ENCODE assay signal across 8 mouse cellular contexts in the genomic region with DNA sequence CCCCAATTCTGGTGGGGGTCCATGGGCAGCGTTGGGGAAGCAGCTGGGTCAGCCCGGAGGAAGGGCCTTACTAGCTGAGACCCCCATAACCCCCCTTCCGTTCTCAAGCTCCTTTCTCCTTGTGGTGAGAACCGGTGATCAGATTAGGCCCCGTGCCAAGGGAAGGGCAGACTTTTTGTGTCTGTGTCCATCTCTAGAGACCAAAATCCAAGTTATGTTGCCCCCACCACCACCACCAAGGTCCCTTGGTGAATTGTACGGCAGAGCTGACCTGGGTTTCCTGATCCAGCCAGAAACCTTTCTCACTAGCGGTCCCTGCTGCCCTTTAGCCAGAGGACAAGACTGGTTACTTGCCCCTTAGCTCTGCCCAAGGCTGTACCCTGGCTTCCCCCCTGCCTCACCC. TPM values are rescaled to one million over a fixed set of nuclear protein-coding genes. Genes with fewer than 3 reads are reported as not detected.
DNase-seq lines count a peak whose midpoint lies in the region; ATAC-seq and TF ChIP-seq lines count a peak whose summit lies in the region.

No protein-coding gene starts in this region.

- no peak overlapping the region for H3K27ac ChIP-seq in kidney, adult 2 months (ENCODE audit: insufficient read depth, low read depth, low read length)
- H3K27ac ChIP-seq in hindbrain, embryonic 15.5 days (replicated peaks), result peak overlapping the region; percentile 92
- H3K27ac ChIP-seq in midbrain, embryonic 16.5 days (ENCODE audit: low read length), result peak overlapping the region; percentile 94

- H3K9me3 ChIP-seq in hindbrain, embryonic 15.5 days, result no peaks in the 10 kb centered on the region
- no peaks in the 10 kb centered on the region for H3K9me3 ChIP-seq in midbrain, embryonic 16.5 days (replicated peaks; ENCODE audit: control insufficient read depth, low read length, poor library complexity, severe bottlenecking)

- peak overlapping the region; percentile 85 for H3K4me2 ChIP-seq in hindbrain, embryonic 15.5 days
- peak overlapping the region; percentile 59 for H3K4me2 ChIP-seq in midbrain, embryonic 16.5 days (ENCODE audit: low read length)

- no peaks in the 10 kb centered on the region for H3K4me1 ChIP-seq in kidney, adult 2 months (ENCODE audit: control insufficient read depth, insufficient read depth, low read length)
- H3K4me1 ChIP-seq in hindbrain, embryonic 15.5 days (replicated peaks), result peaks cover 49% of the 10 kb centered on the region
- H3K4me1 ChIP-seq in midbrain, embryonic 16.5 days (ENCODE audit: control insufficient read depth, insufficient read depth, low read length), result peaks cover 31% of the 10 kb centered on the region
- H3K4me1 ChIP-seq in lung, adult 2 months (ENCODE audit: control insufficient read depth, insufficient read depth, low read length), result no peaks in the 10 kb centered on the region

- no peak for DNase-seq in kidney, adult 2 months
- no peak for DNase-seq in kidney, postnatal 25 days
- peak; percentile 32 for DNase-seq in embryo, embryonic 10.5 days (ENCODE audit: low spot score)
- no peak for DNase-seq in frontal cortex, postnatal 36 days (ENCODE audit: low spot score in 2 of 2)
- no peak for DNase-seq in adrenal gland, adult 8-10 months
- DNase-seq in lung, adult 2 months, result no peak

- ATAC-seq in hindbrain, embryonic 15.5 days (ENCODE audit: low FRiP score, low read depth), result no peak
- ATAC-seq in midbrain, embryonic 16.5 days, result peak; percentile 44

- 0 out of 2 replicates have a peak overlapping the region, but pooled peaks have one; percentile 48 for H3K4me3 ChIP-seq in kidney, adult 2 months (ENCODE audit: insufficient read depth, low read depth, low read length)
- H3K4me3 ChIP-seq in hindbrain, embryonic 15.5 days, result peak overlapping the region; percentile 57
- H3K4me3 ChIP-seq in midbrain, embryonic 16.5 days (ENCODE audit: low read depth, low read length), result peak overlapping the region; percentile 75
- no peak overlapping the region for H3K4me3 ChIP-seq in lung, adult 2 months (replicated peaks; ENCODE audit: extremely low read depth, low read depth, low read length)

- no peak for TF ChIP-seq CTCF in kidney, adult 2 months (conservative IDR thresholded peaks at IDR 0.05; ENCODE audit: insufficient read depth, insufficient read length, low read depth, low read length)
- TF ChIP-seq CTCF in lung, adult 2 months (IDR thresholded peaks at IDR 0.05; ENCODE audit: insufficient read depth, low read length), result no peak

- peak overlapping the region; percentile 67 for H3K9ac ChIP-seq in hindbrain, embryonic 15.5 days
- H3K9ac ChIP-seq in midbrain, embryonic 16.5 days (ENCODE audit: low read depth, low read length), result peak overlapping the region; percentile 94

- no peaks in the 10 kb centered on the region for H3K36me3 ChIP-seq in kidney, adult 2 months (ENCODE audit: control insufficient read depth, insufficient read depth, low read length)
- H3K36me3 ChIP-seq in hindbrain, embryonic 15.5 days, result no peaks in the 10 kb centered on the region
- H3K36me3 ChIP-seq in midbrain, embryonic 16.5 days (ENCODE audit: control insufficient read depth, insufficient read depth, low read length), result no peaks in the 10 kb centered on the region

- 14% methylated on average over 7 of the region's 7 CpGs for WGBS in kidney, adult 2 months
- WGBS in hindbrain, embryonic 15.5 days, result 2% methylated on average over 7 of the region's 7 CpGs
- WGBS in midbrain, embryonic 16.5 days, result 3% methylated on average over 7 of the region's 7 CpGs
- WGBS in lung, adult 2 months, result 15% methylated on average over 7 of the region's 7 CpGs

- TF ChIP-seq POLR2A in kidney, adult 2 months (IDR thresholded peaks at IDR 0.05; ENCODE audit: low read depth, low read length), result no peak
- TF ChIP-seq POLR2A in lung, adult 2 months (IDR thresholded peaks at IDR 0.05; ENCODE audit: borderline replicate concordance, extremely low read depth, low read depth, low read length), result no peak

- no peaks in the 10 kb centered on the region for H3K27me3 ChIP-seq in kidney, adult 2 months (replicated peaks; ENCODE audit: control insufficient read depth, insufficient read depth, low read length)
- no peaks in the 10 kb centered on the region for H3K27me3 ChIP-seq in hindbrain, embryonic 15.5 days
- no peaks in the 10 kb centered on the region for H3K27me3 ChIP-seq in midbrain, embryonic 16.5 days (ENCODE audit: control insufficient read depth, insufficient read depth, low read depth, low read length)

RNA-seq across cellular contexts. Expression of gene Acsl6, which starts 0.9 kb away (rescaled TPM):
- polyA plus RNA-seq in kidney, adult 2 months (2012; rRNA removed), result 0.19 and 0.53 TPM in 2 replicates
- 44.0 and 45.4 TPM in 2 replicates for polyA plus RNA-seq in hindbrain, embryonic 15.5 days (2015; fragmentation: Nextera tagmentation; extraction: Ambion mirVana)
- polyA plus RNA-seq in midbrain, embryonic 16.5 days (2015; fragmentation: Nextera tagmentation; extraction: Ambion mirVana), result 46.2 and 47.0 TPM in 2 replicates
- 10 to 100 TPM in 1 of 4 experiments, 1 to 10 TPM in 3; 8.0 to 11.3 (median 8.6) TPM for total RNA-seq in adrenal gland, adult 8-10 months (2022)
- 0.17 and 0.50 TPM in 2 replicates for polyA plus RNA-seq in lung, adult 2 months (2012; rRNA removed)

RNA-seq across cellular contexts. Expression of gene Il3, which starts 37.4 kb away (rescaled TPM):
- not detected in 2 replicates for polyA plus RNA-seq in kidney, adult 2 months (2012; rRNA removed)
- not detected in 2 replicates for polyA plus RNA-seq in hindbrain, embryonic 15.5 days (2015; fragmentation: Nextera tagmentation; extraction: Ambion mirVana)
- polyA plus RNA-seq in midbrain, embryonic 16.5 days (2015; fragmentation: Nextera tagmentation; extraction: Ambion mirVana), result not detected in 2 replicates
- not detected for total RNA-seq in adrenal gland, adult 8-10 months (2022)
- polyA plus RNA-seq in lung, adult 2 months (2012; rRNA removed), result not detected in 2 replicates

RNA-seq across cellular contexts. Expression of gene Csf2, which starts 55.0 kb away (rescaled TPM):
- polyA plus RNA-seq in kidney, adult 2 months (2012; rRNA removed), result not detected in 2 replicates
- polyA plus RNA-seq in hindbrain, embryonic 15.5 days (2015; fragmentation: Nextera tagmentation; extraction: Ambion mirVana), result not detected in 2 replicates
- polyA plus RNA-seq in midbrain, embryonic 16.5 days (2015; fragmentation: Nextera tagmentation; extraction: Ambion mirVana), result not detected in 2 replicates
- not detected for total RNA-seq in adrenal gland, adult 8-10 months (2022)
- 2.0 and 2.5 TPM in 2 replicates for polyA plus RNA-seq in lung, adult 2 months (2012; rRNA removed)

Comparison
In these comparisons a context has a peak if more than half of its experiments do, and no peak if none do; other contexts are left out.
1. RNA of gene Acsl6, which starts 0.9 kb away (polyA plus RNA-seq): 46.2 to 47.0 TPM in midbrain, embryonic 16.5 days and 44.0 to 45.4 TPM in hindbrain, embryonic 15.5 days; 0.17 to 0.50 TPM in lung, adult 2 months and 0.19 to 0.53 TPM in kidney, adult 2 months; every median in the first group is over 10 times any median in the second.